Mouse (Mus musculus): ENCODE measurements at regions not wholly inside any gene's neighbourhood (a gene's known extent, or its start where the extent isn't known, plus 50 kb on each side); places are given as distances from the start of the nearest gene placed in this dataset.

DNA sequence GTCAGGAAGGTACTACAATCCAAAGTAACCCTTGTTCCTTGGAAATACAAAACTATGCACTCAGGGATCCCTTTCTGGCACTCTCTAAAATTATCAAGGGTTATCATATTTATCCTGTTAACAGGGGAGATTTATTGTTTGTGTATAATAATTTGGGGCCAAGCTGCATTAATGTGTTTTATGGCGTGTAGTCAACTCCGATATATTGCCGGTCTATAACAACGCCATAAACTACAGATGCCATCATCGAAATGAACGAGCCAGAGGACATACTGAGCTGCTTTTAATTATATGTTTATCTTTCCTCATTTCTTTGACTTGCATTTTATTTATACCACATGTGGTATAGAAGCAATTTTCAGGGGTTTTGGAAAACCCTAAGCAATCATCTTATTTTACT is 147.2 kb downstream of the Nr2f2 start:
- DNase-seq (ENCODE audit: low read depth), result peak; percentile 82

DNA sequence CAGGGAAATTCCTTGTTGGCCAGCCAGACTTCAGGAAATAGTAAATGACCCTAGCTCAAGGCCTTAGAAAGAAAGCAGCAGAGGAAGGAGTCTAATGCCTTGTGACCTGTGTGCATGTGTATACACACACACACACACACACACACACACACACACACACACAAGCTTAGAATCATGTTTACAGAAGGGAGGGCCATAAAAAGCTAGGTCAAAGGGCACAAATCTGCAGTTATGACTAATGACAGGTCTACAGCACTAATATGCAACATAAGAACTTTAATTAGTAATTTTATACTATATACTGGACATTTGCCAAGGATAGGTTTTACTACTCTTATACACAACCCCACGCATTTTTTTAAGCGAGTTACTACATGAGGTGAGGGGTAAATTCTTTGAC is 149.4 kb downstream of the Nr2f2 start:
- no peak for DNase-seq (ENCODE audit: low read depth)

DNA sequence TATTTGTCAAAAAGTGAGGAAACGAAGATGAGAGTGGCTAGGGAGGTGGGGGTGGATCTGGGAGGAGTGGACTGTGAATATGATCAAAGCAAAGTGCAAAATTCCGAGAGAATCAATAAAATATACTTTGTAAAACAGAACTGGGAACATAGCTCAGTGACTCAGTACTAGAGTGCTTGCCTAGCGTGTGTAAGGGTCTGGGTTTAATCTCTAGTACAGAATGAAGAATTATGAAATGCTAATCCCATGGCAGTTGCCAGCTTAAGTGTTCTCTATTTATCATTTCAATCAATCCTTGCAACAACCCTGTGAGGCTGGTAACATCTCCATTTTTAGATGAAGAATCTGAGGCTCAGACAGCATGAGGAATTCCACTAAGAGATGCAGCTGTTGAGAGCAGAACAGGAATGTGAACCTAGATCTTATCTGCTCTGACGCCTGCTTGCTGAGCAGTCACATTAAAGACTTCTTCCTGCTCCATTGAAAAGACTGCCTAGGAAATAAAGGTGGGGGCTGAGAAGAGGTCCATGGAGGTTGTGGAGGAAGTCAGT is 152.5 kb downstream of the Nr2f2 start:
- DNase-seq (ENCODE audit: low read depth), result peak; percentile 75

DNA sequence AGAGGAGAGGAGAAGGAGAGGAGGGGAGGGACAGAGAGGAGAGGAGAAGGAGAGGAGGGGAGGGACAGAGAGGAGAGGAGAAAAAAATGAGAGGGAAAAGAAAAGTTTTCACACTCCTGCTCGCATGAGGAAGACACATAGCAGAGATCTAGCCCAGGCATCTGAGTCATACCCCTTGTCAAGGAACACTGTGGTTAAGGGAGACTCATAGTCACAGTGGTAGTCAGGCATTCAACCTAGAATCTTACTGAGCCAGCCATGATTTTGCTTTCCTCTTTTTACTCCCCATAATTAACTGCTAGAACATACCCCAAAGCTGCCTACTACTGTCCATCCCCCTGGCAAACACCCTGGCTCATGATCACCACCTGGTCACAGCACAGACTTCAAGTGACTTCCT is 160.6 kb downstream of the Nr2f2 start:
- DNase-seq (ENCODE audit: low read depth), result peak; percentile 64

DNA sequence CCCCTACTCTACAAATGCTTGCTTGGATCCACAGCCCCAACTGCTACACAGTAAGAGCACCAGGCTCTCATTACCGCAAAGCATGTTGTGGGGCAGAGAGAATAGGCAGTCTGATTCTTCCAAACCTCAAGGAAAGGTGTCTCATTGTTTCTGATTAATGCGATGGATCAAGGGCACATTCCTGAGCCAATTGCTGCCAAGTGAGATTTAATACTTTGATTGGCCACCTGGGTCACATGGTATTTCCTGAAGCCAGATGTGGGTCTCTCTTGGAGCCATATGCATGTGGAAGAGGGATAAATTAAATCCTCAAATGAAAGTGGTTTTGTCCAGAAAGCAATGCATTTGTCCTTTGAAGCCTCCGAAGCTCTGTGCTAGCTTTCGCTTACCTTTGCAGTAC is 166.3 kb downstream of the Nr2f2 start:
- DNase-seq (ENCODE audit: low read depth), result no peak

DNA sequence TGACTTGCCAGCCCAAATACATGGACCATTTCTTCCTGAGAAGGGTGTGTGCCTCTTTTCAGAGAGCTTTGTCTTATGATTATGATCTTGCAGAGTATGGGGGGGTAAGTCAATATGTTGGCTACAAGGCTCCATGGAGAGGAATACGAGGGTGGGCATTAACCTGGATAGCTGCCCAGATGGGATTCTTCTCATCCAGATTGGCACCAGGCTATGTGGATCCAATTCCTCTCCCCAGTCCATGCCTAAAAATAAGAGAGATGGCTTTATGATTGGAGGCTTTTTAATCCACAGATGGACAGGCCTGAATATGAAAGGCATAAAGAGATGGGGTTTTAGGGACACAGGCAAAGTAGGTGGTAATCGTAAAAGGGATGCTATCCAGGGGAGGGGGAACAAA is 187.6 kb downstream of the Nr2f2 start:
- no peak for DNase-seq (ENCODE audit: low read depth)

DNA sequence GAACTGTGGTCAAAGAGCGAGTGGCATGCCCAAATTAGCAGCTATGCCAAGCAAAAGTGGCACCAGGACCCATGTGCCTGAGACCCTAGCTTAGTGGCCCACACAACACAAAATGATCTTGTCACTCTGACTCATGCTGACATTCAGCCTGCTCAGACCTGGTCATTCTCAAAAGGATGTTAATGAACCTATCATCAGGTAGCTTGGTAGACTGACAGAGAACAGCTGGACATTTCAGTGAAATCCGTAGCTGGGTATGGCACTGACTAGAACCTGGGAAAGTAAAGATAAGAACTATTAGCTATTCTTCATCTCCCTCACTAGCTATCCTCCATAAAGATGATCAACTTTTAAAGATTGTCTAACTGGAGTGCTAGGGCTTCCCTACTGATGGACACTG is 188.5 kb downstream of the Nr2f2 start:
- DNase-seq (ENCODE audit: low read depth), result no peak

DNA sequence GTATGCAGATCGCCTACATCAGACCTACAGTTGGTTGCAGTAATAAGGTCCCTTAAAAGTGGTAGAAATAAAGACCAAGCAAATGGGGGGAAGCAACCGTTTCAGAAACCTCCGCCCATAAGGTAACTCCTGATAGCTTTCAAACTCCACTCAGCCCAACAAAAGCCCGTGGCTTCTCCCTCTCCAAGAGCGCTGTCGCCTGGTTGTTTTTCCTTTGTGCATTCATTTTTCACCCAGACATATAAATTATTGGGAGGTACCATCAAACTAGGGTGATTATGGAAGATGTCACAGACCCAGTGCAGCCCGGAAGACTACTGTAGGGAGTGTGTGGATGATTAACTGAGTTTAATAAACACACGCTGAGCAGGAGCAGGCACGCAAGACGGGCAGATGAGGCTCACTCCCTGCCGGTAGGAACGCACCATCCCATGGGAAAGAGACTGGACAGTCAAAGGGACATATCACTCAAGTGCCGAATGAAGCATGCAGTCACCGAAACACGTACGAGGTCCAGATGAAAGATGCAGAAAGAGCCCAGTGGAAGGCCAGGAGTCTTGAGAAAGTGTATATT is 189.8 kb downstream of the Nr2f2 start:
- no peak for DNase-seq (ENCODE audit: low read depth)

DNA sequence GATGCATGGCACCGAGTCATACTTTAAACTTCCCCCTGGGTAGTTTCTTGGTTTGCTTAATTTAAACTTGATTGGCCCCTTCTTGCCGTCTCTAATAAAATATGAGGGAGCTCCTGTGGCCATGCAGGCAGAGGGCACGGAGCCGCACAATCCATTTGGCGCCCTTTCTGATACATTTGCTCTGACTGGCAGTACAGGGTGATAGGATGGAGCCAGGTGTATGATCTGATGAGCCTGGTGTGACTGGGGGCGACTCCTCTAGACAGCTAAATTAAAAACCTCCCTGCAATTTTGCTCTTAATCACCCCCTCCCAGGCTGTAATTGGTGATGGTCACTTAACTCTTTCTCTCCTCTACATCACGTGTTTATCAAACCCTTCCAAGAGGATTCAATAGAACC is 190.4 kb downstream of the Nr2f2 start:
- DNase-seq (ENCODE audit: low read depth), result no peak

DNA sequence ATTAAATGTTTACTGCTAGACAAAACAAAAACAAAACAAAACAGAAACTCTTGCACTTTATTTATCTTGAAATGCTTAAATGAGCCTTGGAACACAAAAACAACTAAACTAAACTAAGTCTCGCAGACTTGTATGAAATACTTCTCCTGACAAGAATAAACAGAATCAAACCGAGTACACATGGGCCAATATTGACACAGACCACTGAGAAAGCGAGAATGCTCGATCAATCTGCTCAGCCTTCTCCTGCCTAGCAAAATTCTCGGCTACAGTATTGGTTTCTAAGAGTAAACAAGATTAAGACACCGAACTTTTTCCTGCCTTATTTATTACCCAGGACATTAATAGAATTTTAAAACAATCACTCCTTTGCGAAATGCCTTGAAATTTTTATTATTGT is 194.1 kb downstream of the Nr2f2 start:
- DNase-seq (ENCODE audit: low read depth), result no peak

DNA sequence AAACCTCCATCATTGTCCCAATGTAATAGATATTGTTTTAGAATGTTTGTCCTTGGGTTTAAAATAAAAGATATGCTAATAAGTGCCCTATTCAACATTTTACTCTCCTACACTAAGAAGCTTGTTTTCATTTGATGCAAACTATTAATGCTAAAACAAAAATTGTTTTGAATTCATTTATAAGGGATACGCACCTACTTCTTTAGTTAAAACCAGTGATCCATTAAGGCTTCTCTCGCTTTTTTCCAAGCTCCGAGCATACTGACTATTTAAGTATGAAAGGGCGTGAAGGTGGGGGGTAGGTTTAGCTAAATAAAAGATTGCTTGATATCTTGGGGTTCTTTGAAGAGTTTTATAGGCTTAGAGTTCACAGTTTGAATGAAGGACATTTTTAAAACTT is 195.1 kb downstream of the Nr2f2 start:
- no peak for DNase-seq (ENCODE audit: low read depth)

DNA sequence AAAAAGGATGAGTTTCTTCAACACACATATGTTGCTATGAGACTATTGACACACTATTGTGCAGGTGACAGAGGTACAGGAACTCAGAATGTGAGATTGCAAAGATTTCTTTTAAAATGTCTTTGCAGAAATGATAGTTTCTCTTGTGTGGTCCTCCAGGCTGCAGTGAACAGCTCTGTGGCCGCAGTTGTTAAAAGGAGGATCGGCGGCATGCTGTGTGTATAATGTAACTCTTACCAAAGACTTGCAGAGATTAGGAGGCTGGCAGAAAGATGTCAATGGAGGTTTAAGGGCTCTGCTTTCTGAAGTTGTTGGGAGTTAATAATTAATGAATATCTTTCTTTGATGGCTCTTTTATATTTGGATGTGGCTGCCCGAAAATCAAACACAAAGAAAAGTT is 198.5 kb downstream of the Nr2f2 start:
- no peak for DNase-seq (ENCODE audit: low read depth)

DNA sequence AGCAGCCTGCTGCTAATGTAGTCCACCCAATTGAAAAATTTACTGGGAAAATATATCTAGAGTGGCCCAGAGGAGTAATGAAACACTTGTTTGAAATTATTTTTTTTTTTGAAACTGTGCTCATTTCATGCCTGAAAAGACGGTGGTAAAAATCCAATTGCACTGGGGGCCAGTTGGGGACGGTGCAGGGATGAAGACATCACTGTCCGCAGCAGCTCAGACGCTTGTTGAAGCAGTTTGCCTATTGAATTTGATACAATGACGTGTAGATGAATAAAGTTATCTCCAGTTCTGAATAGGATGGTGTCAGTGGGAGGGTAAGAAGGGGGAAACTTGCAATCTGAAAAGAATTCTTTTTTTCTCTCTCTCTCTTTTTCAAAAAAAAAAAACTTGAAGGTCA is 200.5 kb downstream of the Nr2f2 start:
- no peak for DNase-seq (ENCODE audit: low read depth)

DNA sequence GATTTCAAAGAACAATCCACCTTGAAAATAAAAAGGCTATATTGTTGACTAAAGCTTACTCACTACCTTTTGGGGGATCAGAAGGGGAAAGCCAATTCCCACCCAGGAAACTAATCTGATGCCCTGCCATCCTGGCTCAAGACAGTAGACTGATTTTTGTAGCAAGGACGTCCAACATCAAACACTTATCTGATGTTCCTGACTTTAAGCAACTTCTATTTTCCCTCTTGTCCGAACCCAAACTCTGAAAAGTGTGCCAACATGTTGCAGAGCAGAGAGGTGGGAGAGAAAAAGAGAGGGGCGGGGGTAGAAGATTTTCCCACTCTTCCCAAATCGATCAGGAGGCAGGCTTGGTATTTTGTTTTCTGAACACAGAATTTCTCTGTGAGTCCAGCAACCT is 201.0 kb downstream of the Nr2f2 start:
- DNase-seq (ENCODE audit: low read depth), result no peak

DNA sequence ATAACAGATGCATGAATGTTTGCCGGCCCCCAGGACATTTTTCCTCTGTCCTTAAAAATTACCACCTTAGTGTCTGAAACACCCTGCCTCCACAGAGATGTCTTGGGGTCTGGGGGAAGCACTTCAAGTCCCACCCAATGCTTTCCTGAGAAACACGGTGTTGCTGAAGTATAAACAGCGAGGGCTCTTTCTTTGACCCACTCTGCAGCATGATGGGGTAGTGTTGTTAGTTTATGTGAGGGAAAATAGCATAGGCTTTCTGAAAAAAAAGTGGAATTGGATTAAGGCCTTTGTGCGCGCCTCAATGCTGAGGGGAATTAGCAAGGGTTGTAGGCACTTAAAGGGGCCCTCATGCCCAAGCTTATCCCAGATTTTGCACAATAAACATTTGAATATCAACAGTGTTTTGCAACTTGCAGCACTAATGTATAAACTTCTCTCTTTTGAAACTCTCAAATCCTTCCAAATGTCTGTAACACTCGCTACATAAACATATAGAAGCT is 201.8 kb downstream of the Nr2f2 start:
- DNase-seq (ENCODE audit: low read depth), result no peak

DNA sequence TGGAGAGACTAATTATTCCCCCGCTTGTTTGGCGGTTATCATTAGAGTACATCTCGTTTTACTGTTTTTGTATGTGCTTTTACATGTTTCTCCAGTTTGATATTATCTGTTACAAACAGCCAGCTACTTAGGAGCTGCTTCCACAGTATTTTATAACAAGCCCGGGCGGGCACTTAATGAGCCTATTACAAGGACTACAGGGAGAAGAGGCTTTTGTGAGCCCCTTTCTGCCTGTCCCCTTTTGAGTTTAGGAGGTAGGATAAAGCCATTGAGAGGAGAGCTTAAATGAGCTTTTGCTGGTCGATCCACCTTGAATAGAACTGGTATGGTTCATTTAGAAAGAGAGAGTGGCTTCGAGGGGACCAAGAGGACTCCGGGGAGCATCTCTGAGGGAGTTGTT is 208.0 kb downstream of the Nr2f2 start:
- no peak for DNase-seq (ENCODE audit: low read depth)

DNA sequence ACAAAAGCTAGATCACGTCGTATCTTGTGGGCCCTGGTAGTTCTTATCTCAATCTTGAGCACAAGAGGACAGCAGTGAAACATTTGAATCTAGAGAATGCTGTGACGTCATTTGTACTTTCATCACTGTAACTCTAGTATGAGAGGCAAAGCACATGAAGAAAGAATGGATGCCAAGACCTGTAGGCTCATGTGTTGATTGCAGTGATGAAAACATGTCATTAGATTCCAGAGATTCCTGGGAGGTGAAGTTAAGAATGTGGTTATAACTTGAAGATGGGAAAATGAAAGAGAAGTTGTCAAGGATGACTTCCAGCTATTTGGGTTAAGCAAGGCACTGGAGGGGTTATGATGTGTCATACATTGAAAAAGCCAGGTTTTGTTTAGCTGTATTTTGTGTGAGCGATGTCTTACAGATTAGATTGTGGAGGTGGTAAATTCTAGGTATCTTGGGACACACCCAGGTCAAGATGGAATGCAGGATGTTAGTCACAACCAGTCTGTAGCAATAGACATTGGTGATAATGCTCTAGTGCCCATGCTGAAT is 221.7 kb downstream of the Nr2f2 start:
- peak; percentile 51 for DNase-seq (ENCODE audit: low read depth)

DNA sequence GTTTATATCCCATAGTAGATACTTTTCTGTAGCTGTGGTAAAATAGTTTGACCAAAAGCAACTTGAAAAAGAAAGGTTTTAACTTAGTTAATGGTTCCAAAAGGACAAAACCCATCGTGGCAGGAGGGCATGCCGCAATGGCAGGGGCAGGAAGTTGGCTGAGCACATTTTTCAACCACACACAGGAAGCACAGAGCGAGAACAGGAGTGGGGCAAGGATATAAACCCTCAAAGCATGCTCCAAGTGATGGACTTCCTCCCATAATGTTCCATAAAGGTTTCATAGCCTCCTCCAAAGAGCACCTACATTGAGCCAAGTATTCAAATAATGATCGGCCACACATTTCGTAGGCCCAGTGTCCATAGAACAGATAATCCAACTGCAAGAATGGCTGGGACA is 229.7 kb downstream of the Nr2f2 start:
- DNase-seq (ENCODE audit: low read depth), result no peak

DNA sequence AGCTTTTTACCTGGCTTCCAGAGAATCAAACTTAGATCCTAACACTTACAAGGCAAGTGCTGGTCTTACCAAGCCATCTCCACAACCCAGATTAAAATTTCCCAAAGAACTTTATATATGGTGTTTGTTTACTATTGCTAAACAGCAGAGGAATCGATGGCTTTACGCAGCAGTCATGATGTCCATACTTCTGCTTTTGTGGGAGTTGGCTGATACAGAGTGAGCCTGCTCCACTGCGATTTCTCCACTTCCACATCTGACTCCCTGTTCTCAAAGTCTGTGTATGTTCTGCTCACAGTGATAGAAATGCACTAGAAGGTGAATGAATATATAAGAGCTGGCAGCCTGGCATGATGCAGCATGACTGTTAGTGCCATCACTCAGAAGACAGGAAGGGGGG is 231.1 kb downstream of the Nr2f2 start:
- DNase-seq (ENCODE audit: low read depth), result no peak

DNA sequence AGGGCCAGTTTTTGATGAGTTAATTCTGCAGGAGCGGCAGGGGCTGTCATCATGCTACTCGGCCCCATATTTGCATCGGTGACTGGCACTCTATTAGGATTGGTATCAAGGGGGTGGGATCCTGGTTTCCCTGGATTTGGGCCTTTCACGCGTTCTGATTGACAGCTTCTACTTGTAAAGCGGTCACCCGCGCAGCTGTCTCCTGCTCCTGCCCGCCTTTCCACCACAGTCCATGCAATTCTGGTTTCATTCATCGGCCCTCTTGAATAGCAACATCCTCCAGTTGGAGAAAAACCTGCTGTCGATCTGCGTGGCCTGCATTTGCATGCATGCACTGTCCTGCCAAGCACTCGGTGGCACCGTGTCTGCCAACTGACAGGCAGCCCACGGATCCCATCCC is 236.6 kb downstream of the Nr2f2 start:
- no peak for DNase-seq (ENCODE audit: low read depth)

DNA sequence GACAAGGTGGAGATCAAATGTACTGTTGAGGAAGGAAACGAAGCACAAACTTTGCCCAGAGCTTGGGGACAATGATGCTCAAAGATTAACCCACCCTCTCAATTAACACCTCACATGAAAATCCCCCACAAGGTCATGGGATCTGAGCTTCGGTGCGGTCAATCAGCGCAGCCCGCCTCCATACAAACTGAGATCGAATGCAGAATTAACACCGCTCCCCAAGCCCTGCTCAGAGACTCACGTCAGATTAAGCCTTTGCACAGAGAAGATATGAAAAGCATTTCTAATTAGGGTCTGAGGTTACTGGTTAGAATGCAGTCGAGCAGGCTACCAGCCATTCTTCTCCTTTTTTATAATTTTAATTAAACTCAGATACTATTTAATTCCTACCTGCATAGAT is 243.7 kb downstream of the Nr2f2 start:
- no peak for DNase-seq (ENCODE audit: low read depth)

DNA sequence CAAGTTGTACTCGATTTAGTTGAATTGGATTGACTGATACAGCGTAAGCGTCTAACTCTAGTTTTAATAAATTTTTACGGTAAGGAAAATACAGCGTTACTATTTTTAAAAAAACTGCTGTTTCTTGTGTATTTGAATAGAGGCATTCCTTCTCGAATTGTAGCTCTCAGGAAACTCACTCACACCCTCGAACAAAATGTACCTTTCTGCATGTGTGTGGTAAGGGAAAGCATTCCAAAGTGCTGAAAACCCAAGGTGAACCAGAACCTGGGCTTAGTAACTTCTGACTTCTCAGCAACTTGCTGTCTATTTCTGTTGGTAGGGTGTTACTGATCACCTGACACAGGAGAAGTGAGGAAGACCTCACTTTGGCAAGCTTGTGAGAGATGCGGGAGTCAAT is 247.0 kb downstream of the Nr2f2 start:
- DNase-seq (ENCODE audit: low read depth), result no peak

DNA sequence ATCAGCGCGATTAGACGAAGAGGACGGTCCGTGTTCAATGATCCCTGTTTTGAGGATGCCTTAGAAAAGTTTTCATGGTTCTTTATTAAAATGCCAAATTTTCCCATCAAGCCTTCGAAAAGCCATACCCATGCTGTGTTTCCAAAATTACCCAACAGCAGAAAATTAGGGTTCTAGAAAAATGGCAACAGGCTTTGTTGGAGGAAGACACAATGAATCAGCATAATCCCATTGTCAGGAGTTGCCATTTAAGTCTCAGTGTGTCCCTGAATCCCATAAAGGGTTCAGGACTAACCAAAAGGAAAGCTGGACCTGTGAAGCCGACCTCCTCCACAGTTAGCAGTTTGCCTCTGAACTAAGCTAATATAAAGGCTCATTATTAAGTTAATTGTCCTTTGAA is 247.6 kb downstream of the Nr2f2 start:
- DNase-seq (ENCODE audit: low read depth), result no peak
